Mouse (Mus musculus): ENCODE data around the gene Itprid1.

DNA sequence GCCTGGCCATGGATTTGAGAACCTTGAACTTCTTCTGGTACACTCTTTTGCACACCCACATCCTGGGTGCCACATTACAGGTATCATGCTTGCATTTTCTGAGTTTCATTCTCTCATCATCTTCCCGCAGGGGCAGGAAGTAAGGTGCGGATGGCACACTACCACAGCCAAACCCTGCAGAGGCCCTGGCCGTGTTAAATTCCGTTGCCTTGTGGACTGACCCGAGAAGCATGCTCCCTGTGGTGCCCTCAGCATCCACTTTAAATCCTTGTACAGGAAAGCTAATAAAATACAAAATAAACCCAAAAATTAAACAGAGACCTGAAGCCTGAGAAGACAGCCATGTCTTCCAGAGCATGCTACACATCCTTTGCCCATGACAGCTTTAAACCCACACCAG lies 82.5 kb downstream of the Itprid1 start:
- no peak for TF ChIP-seq CTCF (IDR thresholded peaks at IDR 0.05; ENCODE audit: low read depth)
- no peak for TF ChIP-seq EP300 (IDR thresholded peaks at IDR 0.05; ENCODE audit: low read depth)

Measured in heart, postnatal 0 days (tissue).